Mouse (Mus musculus): ENCODE data around the gene Snap25.

Snap25 gene

DNA sequence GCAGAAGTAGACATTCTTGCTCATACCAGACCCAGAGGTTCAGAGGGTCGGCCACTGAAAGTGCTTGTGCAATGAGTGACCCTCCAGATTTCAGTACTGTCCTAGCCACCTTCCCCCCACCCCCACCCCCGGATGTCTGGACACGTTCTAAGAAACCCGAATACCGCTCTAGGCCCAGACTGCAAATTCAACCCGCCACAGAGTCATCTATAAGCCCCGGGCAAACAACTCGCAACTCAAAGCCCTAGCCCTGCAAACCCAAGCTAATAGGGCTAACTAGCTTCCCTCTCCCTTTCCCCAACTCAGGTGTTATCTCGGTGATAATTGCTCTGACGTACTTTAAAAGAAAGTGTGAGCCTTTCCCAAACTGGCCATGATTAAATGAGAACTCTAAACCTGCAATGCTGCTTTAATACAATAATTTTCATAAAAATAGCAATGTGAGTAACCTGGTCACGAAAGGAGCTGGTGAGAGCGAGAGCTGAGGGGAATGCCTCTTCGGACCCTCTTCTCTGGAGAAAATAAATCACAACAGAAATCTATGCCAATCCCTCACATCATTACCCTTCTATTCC is 725 bp upstream of the Snap25 start:
- DNase-seq (ENCODE audit: low spot score in 2 of 2): no peak

DNA sequence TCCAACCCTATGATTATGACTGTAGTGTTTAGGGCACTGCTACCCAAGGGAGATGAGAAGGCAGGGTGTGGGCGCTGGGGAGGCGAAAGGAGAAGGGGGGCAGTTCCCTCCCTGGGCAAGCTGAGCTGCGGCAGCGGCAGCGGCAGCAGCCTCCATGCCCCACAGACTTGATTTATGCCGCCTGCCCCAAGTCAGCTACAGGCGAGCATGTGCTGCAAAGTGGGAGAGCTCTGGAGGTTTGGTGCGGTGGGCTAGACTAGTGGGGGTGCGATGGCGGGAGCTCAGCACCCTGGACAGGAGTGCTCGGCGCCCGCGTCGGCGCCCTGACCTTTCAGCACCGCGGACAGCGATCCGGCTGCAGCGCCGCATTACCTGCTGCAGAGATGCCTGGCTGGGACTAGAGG is 757 bp downstream of the Snap25 start:
- peak; percentile 76 to 89 for DNase-seq (ENCODE audit: low spot score in 2 of 2)

DNA sequence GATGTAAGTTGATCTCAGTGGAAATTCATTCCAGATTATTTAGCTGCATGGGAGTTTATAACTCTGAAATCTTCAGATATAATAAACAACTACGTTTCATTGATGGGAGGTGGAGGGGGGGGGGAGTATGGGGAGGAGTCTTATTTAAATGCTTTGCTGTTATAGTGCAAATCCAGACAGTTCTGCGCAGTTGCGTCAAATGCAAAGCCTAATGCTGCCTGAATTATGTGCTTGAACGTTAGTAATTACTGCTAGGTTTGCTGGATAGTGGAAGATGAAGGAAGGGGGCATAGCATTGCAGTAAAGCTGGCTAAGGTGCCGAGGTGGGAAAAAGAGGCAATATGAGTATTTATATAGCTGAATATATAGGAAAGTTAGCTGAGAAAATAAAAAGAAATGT is 2.3 kb downstream of the Snap25 start:
- DNase-seq (ENCODE audit: low spot score in 2 of 2): no peak

DNA sequence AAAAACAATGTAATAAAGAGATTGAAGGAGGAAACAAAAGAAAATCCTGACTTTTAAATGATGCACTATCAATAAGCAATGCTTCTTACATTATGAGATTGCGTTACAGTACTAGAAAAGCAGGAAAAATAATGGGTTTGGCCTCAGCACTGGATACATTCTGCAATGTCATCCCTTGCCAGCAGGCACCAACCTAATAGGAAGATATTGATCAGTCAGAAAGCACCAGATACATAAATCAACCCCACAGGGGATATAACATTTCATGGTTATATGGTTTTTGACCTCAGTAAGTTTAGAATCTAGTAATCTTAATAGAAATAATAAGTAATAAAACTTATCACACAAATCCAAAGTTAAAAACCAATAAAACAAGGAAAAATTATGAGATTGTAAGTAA is 3.1 kb downstream of the Snap25 start:
- DNase-seq (ENCODE audit: low spot score in 2 of 2): no peak

DNA sequence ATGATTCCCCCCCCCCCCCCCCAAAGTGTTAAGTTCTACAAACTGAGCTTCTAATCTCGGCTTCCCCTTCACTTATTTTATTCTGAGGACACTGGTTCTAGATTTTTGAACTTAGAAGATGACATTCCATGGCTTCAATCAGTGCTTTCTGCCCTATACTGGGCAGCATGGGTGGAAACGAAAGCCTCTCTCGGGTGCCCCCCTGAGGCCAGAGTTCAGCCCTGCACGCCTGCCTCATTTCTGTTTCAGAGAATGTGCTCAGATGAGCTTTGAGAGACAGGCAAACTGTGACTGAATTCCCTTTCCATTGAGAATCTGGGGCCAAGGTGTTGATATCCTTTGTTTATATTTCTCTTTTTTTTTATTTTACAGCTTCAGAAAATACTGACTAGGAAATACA is 7.0 kb downstream of the Snap25 start:
- peak in 1 of 2 experiments; percentile 60 for DNase-seq (ENCODE audit: low spot score in 2 of 2)

DNA sequence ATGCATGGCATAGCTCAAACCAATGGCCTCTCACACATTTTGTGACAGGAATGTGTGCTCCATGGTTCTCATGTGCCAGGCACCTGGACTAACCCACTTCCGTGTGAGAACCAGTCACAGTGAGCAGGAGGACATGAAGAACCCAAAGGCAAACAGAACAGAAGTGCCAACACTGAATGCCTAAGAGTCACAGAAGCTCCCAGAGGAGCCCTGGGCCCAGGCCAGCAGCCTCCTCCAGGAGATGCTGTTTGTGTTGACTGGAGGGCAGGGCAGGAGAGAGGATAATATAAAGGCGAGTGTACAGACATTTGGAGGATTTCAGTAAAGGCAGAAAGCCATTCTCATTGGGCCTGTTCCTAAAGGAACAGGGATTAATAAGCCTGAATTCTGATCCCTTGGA is 25.0 kb downstream of the Snap25 start:
- no peak for DNase-seq (ENCODE audit: low spot score in 2 of 2)

DNA sequence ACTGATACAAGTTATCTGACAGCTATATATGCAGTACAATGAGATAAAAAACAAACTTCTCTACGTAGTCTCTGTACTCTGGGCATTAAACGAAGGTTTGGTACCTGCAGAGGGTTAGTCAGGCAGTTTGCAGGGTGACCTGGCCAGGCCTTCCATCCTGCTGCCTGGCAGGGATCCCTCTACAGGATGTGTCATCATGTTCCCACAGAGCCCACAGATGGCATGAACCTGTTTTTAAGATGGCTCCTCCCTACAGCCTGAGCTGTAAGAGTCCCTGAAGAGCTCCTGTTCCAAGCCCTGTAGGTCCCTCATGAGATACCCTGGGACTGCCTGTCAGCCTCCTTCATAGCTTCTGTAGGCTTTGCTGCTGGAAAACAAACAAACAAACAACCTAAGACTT is 29.0 kb downstream of the Snap25 start:
- no peak for DNase-seq (ENCODE audit: low spot score in 2 of 2)

DNA sequence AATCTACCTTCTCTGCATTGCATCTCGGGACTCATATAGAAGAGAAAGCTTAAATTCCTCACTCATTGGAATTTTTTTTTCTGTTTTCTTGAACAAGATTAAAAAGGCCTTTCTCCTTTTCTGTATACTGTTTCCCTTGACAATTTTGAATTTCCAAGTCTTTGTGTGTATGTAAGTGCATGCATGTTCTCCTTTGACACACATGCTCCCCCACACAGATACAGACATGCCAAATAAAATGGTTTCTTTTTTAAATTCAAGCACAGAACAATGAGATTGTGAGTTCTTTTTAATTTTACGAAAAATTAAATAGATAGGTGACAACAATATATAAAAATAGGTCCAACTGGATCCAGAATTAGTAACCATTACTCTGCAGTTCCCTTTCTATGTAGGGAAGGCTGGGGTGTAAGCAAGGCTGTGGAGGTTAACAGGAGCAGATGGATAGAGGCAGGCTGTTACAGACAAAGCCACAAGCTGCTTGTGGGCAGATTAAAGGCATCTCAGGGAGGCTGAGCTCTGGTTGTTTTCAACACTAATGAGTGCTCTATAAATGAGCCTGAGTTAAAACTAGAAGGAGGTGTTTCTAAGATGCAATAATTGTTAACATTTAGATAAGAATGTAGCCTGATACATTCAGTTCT is 31.6 kb downstream of the Snap25 start:
- DNase-seq (ENCODE audit: low spot score in 2 of 2): no peak

DNA sequence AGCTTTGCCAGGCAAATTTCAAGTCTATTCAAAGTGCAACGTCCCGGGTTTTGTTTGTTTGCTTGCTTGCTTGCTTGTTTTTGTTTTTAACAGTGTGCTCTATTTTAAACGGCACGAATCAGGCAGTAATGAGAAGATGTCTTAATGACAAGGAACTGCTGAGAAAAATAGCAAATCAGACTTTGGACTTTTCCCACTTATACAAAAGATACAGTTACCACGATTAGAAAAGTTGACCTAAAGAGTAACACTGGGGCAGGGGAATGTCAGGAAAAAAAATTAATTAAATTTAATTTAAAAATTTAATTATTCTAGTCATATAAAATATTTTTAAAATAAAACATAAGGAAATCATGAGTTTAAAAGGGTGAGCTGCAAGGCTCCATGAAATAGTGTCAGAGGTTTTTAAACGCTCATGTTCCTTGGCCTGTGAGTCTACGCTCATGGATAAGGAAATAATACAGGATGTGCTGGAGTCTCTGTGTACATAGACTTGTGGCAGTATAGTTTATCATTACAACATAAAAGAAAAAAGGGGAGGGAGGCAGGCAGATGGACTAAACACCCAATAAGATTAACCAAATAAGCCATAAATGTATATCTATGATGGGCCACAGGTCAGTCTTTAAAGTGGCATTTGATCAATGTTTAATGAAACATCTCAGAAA is 32.2 kb downstream of the Snap25 start:
- DNase-seq (ENCODE audit: low spot score in 2 of 2): no peak

DNA sequence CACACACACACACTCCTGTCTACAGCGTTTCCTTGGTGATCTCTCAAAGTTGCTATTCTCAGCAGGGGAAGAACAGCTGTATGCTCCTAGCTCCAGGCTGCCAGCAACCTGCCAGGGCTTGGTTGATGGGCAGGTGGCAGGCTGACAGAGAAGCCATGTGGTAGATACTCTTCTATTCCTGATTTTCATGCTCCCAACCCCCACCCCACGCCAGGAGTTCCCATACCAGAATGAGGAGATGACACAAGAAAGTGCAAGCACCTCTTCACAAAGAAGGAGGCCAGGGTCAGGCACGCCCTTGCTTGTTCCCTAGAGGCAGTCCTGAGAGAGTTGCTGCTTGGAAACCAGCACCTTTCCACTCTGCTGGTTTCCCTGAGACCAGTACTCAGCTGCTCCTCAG is 40.4 kb downstream of the Snap25 start:
- DNase-seq (ENCODE audit: low spot score in 2 of 2): no peak

DNA sequence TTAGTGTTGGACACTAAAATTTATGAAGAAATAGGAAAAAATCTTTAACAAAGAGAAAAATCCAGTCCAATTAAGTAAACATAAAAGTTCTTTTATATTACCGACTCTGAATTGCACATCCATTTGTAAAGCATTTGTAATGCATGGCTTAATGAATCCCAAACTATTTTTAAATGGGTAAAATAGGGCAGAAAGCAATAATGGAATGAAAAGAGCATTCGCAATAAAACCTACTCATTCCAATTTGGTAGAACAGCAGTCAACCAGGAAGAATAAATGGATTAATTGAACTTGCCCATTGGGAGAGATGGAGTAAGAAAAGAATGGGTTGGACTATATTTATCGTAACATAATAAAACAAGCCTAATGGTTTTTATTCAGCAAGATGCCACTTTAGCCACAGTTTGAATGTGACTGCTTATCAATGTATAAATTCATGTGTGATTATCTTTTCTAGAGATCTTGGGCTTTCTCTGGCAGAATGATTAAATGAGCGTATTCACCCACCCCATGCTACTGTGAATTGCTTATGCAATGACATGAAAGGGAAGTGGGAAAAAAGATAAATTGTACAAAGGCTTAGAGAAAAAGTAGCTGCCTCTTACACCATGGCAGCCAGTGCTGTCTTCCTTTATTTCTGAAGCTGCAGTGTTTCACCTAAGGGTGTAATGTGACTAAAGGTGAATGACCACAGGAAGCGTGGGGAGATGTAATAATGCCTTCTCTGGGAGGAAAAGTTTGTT is 45.7 kb downstream of the Snap25 start:
- no peak for DNase-seq (ENCODE audit: low spot score in 2 of 2)

DNA sequence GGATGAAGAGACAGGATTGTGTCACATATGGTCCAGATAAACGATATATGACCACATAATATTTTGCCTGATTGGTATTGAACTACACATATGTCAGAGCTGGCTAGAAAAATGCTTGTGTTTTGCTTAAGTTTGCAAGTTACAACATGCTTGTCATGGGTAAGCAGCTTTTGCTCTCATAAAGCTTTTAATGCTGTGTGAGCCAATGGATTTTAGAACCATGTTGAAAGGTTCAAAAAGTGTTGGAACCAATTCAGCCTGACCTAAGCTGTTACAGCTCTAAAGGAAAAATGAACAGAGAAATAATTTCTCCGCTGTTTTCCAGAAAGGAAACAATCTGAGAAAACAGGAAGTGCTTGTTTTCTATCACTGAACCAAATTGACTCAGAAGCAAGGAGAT is 64.9 kb downstream of the Snap25 start:
- DNase-seq (ENCODE audit: low spot score in 2 of 2): no peak

DNA sequence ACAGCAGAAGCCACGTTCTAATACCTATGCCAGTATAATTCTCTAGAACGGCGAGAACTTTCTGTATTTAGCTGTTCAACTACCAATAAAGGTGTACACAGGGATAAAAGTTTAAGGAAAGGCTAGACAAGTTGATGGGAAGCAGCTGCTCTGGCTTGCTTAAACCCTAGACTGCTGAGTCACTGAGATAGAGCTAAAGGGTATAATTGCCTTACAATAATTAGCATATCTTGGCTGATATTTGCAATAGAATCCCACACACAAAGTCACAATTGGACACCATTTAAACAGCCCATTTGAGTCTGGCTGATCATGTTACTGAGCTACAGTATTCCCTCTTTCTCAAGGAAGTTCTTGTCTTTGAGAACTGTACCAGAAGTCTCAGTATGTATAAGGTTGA is 65.4 kb downstream of the Snap25 start:
- no peak for DNase-seq (ENCODE audit: low spot score in 2 of 2)

DNA sequence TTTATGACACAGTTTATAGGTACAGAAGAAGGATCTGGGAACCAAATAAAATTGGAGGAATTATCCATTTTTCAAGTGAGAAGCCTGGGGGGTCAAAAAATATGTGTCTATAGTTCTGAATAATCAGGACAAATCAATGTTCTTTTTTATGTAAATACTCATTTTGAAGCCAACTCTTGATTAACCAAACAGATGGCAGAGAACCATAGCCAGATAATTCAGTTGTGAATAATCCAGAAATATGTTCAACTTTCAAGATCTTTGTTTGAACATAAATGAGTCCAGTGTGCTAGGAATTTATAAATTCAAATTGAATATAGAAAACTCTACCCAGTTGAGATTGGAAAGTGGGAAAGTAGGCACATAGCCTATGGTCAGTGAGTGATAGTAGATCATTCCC is 67.0 kb downstream of the Snap25 start:
- no peak for DNase-seq (ENCODE audit: low spot score in 2 of 2)

DNA sequence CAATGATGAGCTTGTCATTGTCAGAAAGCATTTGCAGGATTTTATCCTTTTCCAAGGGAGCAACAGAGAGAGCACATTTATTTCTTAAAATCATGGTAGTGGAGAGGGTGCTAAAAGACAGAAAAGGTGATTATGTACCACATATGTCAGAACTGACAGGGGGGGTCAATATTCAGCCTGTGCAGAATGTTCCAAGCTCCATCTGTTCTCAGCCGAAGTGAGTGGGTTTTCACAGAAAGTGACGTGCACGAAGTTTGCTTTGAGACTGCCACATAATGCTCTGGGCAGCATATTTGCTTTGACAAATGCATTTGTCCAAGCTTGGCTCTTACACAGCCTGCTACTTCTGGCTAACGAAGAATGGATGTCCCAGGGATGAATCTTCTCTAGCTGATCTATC is 71.1 kb downstream of the Snap25 start:
- DNase-seq (ENCODE audit: low spot score in 2 of 2): no peak

DNA sequence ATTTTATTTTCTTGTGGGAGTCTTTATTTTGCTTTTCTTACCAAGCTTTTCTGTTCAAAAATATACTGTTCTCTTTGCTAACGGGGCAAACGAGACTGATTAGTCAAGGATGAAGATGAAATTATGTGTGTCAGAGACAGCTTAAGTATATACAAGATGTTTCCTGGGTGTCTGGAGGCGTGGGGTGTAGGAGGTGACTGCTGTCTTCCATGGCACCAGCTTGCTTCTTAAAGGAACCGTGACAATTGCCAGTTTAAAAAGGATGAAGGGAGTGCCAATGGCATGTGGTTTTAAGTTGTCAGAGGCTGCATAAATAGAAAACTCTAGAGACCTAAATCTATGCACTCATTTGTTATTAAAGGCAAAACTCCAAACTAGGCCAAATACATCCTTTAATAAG is 75.1 kb downstream of the Snap25 start:
- no peak for DNase-seq (ENCODE audit: low spot score in 2 of 2)

DNA sequence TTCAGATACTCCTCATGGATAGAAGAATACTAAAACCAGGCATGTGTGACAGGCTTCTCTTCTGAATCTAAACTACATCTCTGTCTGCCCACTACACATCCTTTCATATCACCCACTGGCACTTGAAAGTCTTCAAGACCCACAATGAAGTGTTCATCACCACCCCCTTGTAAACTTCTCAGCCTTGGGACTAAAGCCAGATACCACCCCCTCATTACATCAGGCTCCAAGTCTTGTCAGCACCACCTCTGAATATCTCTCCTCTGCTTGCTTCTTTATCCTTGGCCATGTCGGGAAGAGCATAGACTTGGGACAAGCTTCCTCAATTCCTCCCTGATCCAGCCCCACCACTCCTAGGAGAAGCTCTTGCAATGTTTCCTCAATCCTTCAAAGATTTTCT is 83.3 kb downstream of the Snap25 start:
- no peak for DNase-seq (ENCODE audit: low spot score in 2 of 2)

DNA sequence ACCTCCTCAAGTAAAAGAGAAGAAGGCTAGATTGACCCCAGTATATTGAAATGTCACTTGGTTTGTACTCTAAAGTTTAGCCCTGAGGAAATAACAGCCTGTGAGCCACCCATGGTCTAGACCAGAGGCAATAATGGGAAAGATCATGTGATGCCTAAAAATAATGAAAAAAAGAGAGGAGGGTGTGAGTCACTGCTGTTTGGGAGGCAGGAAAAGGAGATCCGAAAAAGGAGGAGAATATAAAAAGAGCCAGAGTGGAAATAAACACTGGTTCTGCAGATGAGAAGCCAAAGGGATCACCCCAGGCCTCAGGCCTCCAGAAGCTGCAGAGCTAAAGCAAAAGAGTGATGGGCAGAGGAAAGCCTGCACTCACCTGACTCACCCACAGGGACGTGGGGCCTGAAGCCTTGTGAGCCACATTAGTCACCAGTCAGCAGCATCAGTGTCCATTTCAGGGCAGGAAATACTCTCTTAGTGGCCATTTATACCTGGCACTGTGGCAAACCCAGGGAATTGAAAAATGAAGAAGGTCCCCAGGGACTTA is 85.7 kb downstream of the Snap25 start:
- DNase-seq (ENCODE audit: low spot score in 2 of 2): no peak

DNA sequence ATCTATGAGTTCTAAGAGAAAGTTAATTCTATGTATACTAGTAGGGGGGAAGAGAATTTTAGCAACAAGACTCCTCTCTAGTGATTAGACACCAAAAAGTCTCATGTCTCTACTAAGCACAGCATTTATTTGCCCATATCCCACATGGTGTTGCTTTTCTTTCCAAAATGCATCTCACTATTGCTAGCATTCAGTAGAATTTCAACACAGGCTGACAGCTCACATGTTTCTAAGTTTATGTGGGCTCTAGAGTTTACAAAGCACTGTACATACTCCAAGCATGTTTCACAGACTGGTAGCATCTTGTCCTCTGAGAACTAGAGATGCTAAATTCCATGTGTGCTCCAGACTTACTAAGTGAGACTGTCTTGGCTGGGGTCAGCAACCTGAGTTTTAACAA is 87.8 kb downstream of the Snap25 start:
- DNase-seq (ENCODE audit: low spot score in 2 of 2): no peak

DNA sequence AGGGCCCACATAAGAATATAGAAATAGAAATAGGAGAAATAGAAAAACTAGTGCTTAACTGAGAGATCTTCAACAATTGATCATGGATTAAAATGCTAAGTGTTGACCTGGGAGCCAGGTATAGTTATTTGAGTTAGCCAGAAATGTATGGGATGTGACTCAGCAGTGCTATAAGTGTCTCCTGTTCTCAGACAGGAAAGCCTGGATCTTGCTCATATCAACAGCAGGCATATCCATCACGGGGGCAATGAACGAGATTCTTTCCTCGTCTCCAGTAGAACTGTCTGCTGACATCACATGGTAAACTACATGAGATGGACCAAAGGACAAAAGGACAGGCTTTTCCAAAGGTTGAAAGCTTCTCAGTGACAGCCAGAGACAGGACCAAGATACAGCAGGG is 88.8 kb downstream of the Snap25 start:
- no peak for DNase-seq (ENCODE audit: low spot score in 2 of 2)

DNA sequence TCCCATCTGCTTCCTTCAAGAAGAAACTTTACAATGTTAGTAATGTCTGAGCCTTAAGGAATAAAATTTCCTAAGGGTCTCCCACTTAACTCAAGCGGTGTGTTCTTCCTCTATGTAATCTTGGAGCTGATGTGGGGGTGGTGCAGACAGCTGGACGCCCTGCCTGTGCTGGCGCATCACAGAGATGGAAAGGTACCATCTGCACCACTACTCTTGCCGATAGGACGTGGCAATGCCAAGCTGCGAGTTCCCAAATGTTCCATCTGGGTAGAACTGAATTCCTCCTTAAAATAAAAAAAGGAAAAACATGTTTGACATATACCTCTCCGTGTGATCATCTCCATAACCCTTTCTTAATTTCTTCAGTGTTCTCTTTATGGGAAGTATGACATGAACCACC is 89.9 kb downstream of the Snap25 start:
- no peak for DNase-seq (ENCODE audit: low spot score in 2 of 2)

DNA sequence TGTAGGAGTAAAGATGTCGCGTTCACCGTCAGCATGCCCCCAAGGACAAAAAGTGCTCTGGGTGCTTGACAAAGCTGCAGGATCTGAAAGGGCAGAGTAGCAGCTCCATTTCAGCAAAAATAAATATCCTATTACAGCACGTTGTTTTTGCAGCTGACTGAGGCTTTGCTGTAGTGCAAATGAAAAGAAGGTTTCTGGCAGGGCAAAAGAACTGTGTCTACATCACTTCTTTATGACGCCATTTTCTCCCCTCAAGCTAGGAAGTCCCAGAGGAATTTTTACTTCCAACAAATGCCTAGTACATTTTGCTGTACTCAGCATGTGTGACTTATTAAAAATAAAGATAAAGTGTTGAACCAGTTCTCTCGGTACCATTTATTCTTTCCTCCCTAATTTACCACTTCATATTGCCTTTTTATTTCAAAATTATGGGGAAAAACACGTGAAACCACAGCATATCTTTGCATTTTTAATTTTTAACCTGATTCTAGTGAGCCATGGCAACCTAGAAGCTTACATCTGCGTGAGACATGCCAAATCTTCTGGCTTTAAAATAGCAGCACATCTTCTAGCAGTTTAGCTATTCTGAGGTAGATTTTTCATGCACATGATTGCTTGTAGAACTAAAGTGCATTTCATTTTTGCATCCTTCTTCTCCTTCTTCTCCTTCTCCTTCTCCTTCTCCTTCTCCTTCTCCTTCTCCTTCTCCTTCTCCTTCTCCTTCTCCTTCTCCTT is 94.9 kb downstream of the Snap25 start:
- no peak for DNase-seq (ENCODE audit: low spot score in 2 of 2)

Measured in urinary bladder, postnatal 4 days (tissue).